Mouse (Mus musculus): ENCODE results near the gene Rpl39. TPM values are rescaled to one million over a fixed set of nuclear protein-coding genes. Genes with fewer than 3 reads are reported as not detected.

Rpl39 gene
- 99.1 and 125 TPM in 2 replicates for total RNA-seq (2014; rRNA removed)
- 351 and 371 TPM in 2 replicates for polyA plus RNA-seq (2015; fragmentation: Nextera tagmentation; extraction: Ambion mirVana)

GRCm38 (mm10) chrX:37084927-37085660, at the start of gene Rpl39:
TSS of gene Rpl39 (minus strand) at chrX:37085402.
- no peaks in the 10 kb centered on the region for H3K27me3 ChIP-seq (ENCODE audit: insufficient read depth, low read length)
- peak within 1 kb of the TSS; percentile 61 for H3K9ac ChIP-seq (replicated peaks; ENCODE audit: low read length)
- no peaks in the 10 kb centered on the region for H3K9me3 ChIP-seq (ENCODE audit: low read length)
- no peaks in the 10 kb centered on the region for H3K36me3 ChIP-seq (ENCODE audit: insufficient read depth, low read length)
- peak within 1 kb of the TSS; percentile 86 for H3K27ac ChIP-seq
- peak within 1 kb of the TSS; percentile 51 for H3K4me3 ChIP-seq (ENCODE audit: low read length)
- DNase-seq (ENCODE audit: low spot score) (peak; percentile 94), ATAC-seq (peak; percentile 95)
- H3K4me2 ChIP-seq (ENCODE audit: low read depth, low read length): peak within 1 kb of the TSS; percentile 62
- no peaks in the 10 kb centered on the region for H3K4me1 ChIP-seq (ENCODE audit: insufficient read depth, low read length)
- TF ChIP-seq CTCF (IDR thresholded peaks at IDR 0.05; ENCODE audit: low read depth): peak; percentile 36; the same call in 1 of the 2 replicates
- WGBS: 26% methylated on average over 38 of the region's 38 CpGs

GRCm38 (mm10) chrX:37126671-37127358, 41.6 kb upstream of the Rpl39 start, which contains the start of gene Nkap:
TSS of gene Nkap (plus strand) at chrX:37126795.
- peak within 1 kb of the TSS; percentile 65 for H3K9ac ChIP-seq (replicated peaks; ENCODE audit: low read length)
- H3K4me2 ChIP-seq (ENCODE audit: low read depth, low read length): peak within 1 kb of the TSS; percentile 59
- H3K4me1 ChIP-seq (ENCODE audit: insufficient read depth, low read length): peaks cover 4% of the 10 kb centered on the region; the same call in 1 of the 2 replicates
- 24% methylated on average over 58 of the region's 58 CpGs for WGBS
- TF ChIP-seq CTCF (IDR thresholded peaks at IDR 0.05; ENCODE audit: low read depth): no peak
- peak within 1 kb of the TSS; percentile 59 for H3K4me3 ChIP-seq (ENCODE audit: low read length)
- H3K27me3 ChIP-seq (ENCODE audit: insufficient read depth, low read length): no peaks in the 10 kb centered on the region
- peak; percentile 95 for ATAC-seq
- DNase-seq (ENCODE audit: low spot score): peak; percentile 81
- peak within 1 kb of the TSS; percentile 74 for H3K27ac ChIP-seq
- no peaks in the 10 kb centered on the region for H3K9me3 ChIP-seq (ENCODE audit: low read length)
- H3K36me3 ChIP-seq (ENCODE audit: insufficient read depth, low read length): no peaks in the 10 kb centered on the region

- Histone ChIP-seq H3K27ac (no peak overlapping the region), H3K4me1 (ENCODE audit: insufficient read depth, low read length) (peaks cover 4% of the 10 kb centered on the region; the same call in 1 of the 2 replicates), H3K4me2 (ENCODE audit: low read depth, low read length) (no peak overlapping the region), H3K9me3 (ENCODE audit: low read length) (no peaks in the 10 kb centered on the region), H3K9ac (replicated peaks; ENCODE audit: low read length) (no peak overlapping the region), H3K4me3 (ENCODE audit: low read length) (no peak overlapping the region), H3K27me3 (ENCODE audit: insufficient read depth, low read length) (no peaks in the 10 kb centered on the region), H3K36me3 (ENCODE audit: insufficient read depth, low read length) (no peaks in the 10 kb centered on the region)
- 94% methylated on average over 7 of the region's 7 CpGs for WGBS
- TF ChIP-seq CTCF (IDR thresholded peaks at IDR 0.05; ENCODE audit: low read depth): no peak
- ATAC-seq (no peak), DNase-seq (ENCODE audit: low spot score) (no peak)
These were observed 40.3 kb upstream of the Rpl39 start for GRCm38 (mm10) chrX:37125511-37125910.

- Histone ChIP-seq H3K9ac (replicated peaks; ENCODE audit: low read length) (no peak overlapping the region), H3K36me3 (ENCODE audit: insufficient read depth, low read length) (no peaks in the 10 kb centered on the region), H3K27me3 (ENCODE audit: insufficient read depth, low read length) (no peaks in the 10 kb centered on the region), H3K4me1 (ENCODE audit: insufficient read depth, low read length) (no peaks in the 10 kb centered on the region), H3K9me3 (ENCODE audit: low read length) (no peaks in the 10 kb centered on the region), H3K27ac (no peak overlapping the region), H3K4me2 (ENCODE audit: low read depth, low read length) (no peak overlapping the region), H3K4me3 (ENCODE audit: low read length) (no peak overlapping the region)
- TF ChIP-seq CTCF (IDR thresholded peaks at IDR 0.05; ENCODE audit: low read depth): no peak
- WGBS: 73% methylated on average over 5 of the region's 5 CpGs
- DNase-seq (ENCODE audit: low spot score): no peak
- no peak for ATAC-seq
These were observed 35.0 kb upstream of the Rpl39 start for GRCm38 (mm10) chrX:37120212-37120611.

GRCm38 (mm10) chrX:37119585-37119984, 34.4 kb upstream of the Rpl39 start:
- no peak overlapping the region for H3K4me3 ChIP-seq (ENCODE audit: low read length)
- H3K4me1 ChIP-seq (ENCODE audit: insufficient read depth, low read length): no peaks in the 10 kb centered on the region
- TF ChIP-seq CTCF (IDR thresholded peaks at IDR 0.05; ENCODE audit: low read depth): no peak
- no peak for DNase-seq (ENCODE audit: low spot score)
- no peak overlapping the region for H3K4me2 ChIP-seq (ENCODE audit: low read depth, low read length)
- H3K27me3 ChIP-seq (ENCODE audit: insufficient read depth, low read length): no peaks in the 10 kb centered on the region
- H3K9ac ChIP-seq (replicated peaks; ENCODE audit: low read length): no peak overlapping the region
- ATAC-seq: no peak
- H3K27ac ChIP-seq: no peak overlapping the region
- H3K9me3 ChIP-seq (ENCODE audit: low read length): no peaks in the 10 kb centered on the region
- no peaks in the 10 kb centered on the region for H3K36me3 ChIP-seq (ENCODE audit: insufficient read depth, low read length)
- 54% methylated on average over 3 of the region's 3 CpGs for WGBS

GRCm38 (mm10) chrX:37117085-37117484, 31.9 kb upstream of the Rpl39 start:
- ATAC-seq (no peak), DNase-seq (ENCODE audit: low spot score) (no peak)
- WGBS: 60% methylated on average over 2 of the region's 5 CpGs
- no peak for TF ChIP-seq CTCF (IDR thresholded peaks at IDR 0.05; ENCODE audit: low read depth)
- H3K9ac ChIP-seq (replicated peaks; ENCODE audit: low read length): no peak overlapping the region
- no peaks in the 10 kb centered on the region for H3K27me3 ChIP-seq (ENCODE audit: insufficient read depth, low read length)
- no peak overlapping the region for H3K4me2 ChIP-seq (ENCODE audit: low read depth, low read length)
- no peak overlapping the region for H3K4me3 ChIP-seq (ENCODE audit: low read length)
- H3K4me1 ChIP-seq (ENCODE audit: insufficient read depth, low read length): no peaks in the 10 kb centered on the region
- H3K36me3 ChIP-seq (ENCODE audit: insufficient read depth, low read length): no peaks in the 10 kb centered on the region
- no peaks in the 10 kb centered on the region for H3K9me3 ChIP-seq (ENCODE audit: low read length)
- H3K27ac ChIP-seq: no peak overlapping the region
